Mouse (Mus musculus) large intestine, adult 2 months (tissue): ENCODE measurements around the gene Reg3b. TPM values are rescaled to one million over a fixed set of nuclear protein-coding genes. Genes with fewer than 3 reads are reported as not detected.
A peak's percentile ranks its signal among the peaks of the same experiment; 100 is the strongest.
"Not testable (repeated sequence)": the region's sequence is repeated elsewhere in the genome, so short reads cannot be mapped to it uniquely, and the experiment has no call there.

Experiments used
- DNase-seq: peaks from one replicate; pipeline ENCODE4 v3.0.0-alpha.2; 2012; ENCODE audit warnings: low read depth, low spot score
- WGBS: fragments of 180-500 bp; shearing (Covaris S2); methylation state at CpG from one replicate; pipeline ENCODE4 v1.1.7; 2018; 5-methylcytosine and 5-hydroxymethylcytosine counted together
- polyA plus RNA-seq: library from polyadenylated mRNA; depleted of rRNA; stranded (reverse); fragments of >200 nt; gene quantifications from 2 replicates; pipeline ENCODE4 v1.2.3, GENCODE M21; 2012; rRNA removed

Gene Reg3b
- 19,577 and 52,204 TPM in 2 replicates for polyA plus RNA-seq

DNA sequence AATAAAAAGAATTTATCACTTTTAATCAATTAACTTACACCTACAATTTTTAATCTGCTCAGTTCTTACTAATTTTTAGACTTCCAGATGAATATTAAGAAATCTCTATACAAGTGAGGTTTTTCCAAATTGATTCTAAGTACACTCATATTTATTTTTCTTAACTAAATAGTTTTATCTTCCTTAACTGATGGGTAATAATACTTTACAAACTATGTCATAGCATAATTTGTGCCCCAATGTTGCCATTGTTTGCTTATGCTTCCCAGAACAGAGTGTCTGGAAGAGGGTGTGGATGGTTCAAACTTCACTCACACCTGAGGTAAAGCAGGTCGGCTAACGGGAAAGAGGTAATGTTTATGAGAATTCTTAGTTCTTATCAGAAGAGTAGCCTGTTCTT, at the start of gene Reg3b:
TSS of gene Reg3b (plus strand) at position 301 of the 400 bp plus-strand sequence.
- 28% methylated on average over 2 of the region's 2 CpGs for WGBS
- no peak for DNase-seq

DNA sequence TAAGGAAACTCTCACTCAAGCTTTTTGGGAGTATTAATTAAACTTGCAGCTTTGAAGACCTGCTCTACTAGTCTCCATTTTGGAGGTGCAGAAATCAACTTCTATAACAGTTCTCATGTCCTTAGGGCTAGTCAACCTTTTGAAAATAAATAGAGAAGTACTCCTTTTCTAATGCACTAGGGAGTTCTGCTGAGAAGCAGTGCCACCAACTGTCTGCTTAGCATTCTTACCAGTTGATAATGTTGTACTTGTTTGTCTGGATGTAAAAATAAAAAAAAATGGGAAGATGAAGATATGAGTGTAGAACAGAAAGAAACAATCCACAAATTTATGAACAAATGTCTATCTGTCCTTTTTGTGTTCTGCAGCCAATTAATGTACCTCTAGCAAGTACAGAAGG, 42.7 kb upstream of the Reg3b start:
- DNase-seq, result no peak

DNA sequence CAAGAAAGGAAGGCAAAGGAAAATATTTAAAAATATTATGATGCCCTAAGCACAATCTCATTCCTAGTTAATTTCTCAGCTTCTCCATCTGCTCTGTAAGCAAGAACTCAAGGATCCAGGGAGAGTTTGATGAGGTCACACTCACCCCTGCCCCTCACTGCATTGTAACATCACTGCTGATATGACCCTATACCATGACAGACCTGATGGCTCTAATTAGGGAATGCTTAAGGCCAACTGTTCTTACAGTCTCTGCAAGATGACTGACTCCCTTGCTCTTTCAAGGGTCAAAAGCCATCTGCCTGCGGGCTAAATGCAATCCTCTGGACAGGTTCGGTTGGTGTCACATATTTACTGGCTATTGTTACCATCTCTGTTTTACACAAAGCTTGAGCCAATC, 41.3 kb upstream of the Reg3b start:
- DNase-seq, result no peak
- 68% methylated on average over 2 of the region's 2 CpGs for WGBS

DNA sequence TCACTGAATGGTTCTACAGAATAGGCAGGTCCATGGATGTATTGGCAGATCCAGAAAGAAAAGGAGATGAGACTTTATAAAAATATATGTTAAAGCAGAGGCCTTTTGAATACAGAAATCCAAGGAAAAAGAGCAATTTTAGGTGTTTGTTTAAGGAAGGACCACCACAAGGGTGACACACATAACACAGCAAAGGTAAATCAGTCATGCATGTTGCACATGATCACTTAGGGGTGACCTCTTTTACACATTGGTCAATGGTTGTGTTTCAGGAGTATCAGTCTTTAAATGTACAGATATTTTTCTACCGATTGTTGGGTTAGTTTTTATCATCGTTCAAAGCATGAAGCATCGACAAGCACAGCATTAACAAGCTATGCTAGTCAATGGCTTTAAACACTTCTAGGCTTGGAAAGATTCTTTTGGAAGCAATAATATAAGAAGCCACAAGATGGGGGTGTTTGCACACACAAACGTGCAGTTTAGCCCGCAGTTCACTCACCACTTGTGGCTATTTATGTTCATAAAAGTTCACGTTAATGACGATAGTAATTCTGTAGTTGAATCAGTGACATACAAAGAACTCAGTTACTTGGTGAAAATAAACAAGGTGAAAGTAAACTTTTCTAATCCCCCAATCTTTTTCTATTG, 38.4 kb upstream of the Reg3b start:
- WGBS, result 21% methylated on average over 7 of the region's 7 CpGs
- peak; percentile 1 for DNase-seq

DNA sequence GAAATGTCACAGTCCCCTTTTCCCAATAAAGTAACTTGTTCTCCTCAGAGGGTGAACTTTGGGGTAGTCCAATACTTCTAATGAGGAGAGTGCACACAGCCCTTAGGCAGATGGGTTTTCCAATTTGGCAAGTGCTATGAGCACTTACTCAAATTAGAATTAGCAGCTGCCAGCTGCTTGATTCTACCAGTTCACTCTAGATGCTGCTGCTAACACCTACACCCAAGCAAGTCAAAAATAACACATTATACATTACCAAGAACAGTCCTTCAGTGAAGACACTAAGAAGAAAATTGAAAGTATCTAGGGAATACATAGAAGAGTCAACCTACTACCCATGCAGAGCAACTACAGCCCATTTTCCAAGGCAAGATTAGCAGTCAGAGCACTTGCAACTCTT, 30.2 kb upstream of the Reg3b start:
- no peak for DNase-seq

DNA sequence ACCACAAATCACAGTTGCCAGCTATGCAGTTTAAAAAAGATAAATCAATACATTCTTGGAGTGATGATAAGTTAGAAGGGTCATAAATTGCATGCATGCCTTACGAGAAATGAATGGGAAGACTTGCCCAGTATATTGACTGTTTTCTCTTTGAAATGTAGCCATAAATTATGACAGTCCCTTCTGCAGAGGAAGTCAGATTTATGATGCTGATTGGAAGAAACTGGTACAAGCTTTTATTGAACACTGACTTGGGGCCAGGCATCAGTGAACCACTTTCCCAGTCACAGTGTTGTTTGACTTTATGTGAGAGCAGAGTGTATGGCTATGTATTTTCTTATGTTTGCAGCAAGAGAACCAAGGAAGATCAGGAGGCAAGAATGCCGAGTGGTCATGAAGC, 28.8 kb upstream of the Reg3b start:
- 38% methylated on average over 2 of the region's 2 CpGs for WGBS
- no peak for DNase-seq

DNA sequence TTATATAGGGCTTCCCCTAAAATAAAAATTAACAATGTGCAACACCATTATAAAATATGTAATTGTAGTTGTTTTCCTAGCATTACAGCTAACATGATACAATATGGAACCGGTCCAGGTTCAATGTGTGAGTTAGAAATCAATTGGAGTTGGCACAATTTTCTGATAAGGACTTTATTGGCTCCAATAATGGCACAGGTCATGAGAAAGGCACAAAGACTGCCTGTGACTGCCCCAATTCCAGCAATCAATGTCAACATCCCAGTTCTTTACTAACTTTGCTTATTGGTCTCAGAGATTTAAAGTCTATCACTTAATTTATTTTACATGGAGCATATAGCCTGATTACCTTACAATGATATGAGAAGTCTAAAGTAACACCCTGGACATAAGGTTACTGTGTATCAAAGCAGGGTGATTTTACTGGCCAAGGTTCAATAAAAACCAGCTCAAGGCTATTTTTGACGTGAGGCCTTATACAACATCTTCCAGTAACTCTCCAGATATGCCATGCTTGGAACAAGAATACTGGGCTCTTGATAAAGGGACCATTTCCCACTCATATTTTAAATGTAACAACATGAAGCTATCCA, 8.4 kb upstream of the Reg3b start:
- WGBS, result 20% methylated on average over 2 of the region's 2 CpGs
- peak; percentile 22 for DNase-seq

DNA sequence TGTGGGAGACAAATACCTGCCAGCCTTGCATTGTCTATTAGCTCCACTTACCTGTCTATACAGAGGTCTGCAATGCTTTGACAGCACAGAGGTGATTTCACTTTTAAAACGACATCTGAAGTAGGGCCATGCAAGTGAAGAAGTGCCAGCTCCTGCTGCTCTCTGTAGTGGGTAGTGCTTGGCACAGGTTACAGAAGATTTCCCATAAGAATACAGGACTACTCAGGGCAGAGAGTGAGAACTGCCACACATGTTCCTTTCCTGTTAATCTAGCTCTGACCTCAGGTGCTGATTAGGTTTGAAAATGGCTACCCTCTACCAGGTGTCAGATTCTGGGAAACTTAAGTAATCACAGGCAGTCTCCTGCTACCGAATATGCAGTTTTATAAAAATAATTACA, 8.3 kb downstream of the Reg3b start, which contains the start of gene Reg3d:
TSS of gene Reg3d (minus strand) at position 101 of the 400 bp plus-strand sequence.
- 65% methylated on average over 2 of the region's 2 CpGs for WGBS
- no peak for DNase-seq

DNA sequence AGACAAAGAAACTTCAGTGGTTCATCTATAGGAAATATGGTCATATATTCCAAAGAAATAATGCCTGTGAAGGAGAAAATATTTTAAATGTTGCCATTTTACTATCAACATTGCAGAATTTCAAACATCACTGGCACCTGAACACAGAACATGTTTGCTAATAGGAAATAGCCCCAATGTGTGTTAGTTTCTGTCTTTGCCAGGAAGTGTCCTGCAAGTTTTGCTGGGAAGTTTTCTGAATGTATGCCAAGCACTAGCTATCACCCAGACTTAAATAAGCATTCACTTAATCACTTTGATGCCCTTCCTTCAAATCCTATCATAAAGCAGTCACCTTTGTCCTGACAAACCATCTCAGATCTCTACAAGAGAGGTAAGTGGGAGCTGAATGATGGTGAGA, 10.0 kb downstream of the Reg3b start, which contains the start of gene Reg3a:
TSS of gene Reg3a (plus strand) at position 301 of the 400 bp plus-strand sequence.
- DNase-seq, result no peak

DNA sequence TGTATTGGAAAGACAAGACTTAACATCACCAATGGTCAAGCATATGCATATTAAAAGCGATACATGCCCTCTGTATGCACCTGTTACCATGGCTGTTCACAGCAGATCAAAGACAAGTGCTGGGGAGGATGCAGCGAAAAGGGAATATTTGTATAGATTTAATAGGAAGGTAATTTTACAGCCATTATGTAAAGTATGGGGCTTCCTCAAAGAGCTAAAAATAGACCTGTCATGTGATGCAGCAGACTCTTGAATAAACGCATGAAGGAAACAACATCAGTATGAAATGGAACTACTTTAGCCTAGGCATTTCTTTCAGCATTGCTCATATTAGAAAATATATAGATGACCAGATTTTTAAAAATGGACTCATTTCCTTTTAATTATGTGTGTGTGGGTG, 15.2 kb downstream of the Reg3b start:
- no peak for DNase-seq
- WGBS, result 69% methylated on average over 3 of the region's 3 CpGs

DNA sequence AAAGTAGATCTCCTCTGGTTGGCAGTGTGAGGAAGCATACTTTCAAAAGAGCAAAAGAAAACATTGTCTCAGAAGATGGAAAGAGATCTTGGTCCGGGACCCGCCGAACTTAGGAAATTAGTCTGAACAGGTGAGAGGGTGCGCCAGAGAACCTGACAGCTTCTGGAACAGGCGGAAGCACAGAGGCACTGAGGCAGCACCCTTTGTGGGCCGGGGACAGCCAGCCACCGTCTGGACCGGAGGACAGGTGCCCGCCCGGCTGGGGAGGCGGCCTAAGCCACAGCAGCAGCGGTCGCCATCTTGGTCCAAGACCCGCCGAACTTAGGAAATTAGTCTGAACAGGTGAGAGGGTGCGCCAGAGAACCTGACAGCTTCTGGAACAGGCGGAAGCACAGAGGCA, 24.9 kb downstream of the Reg3b start, which contains the start of gene Reg2:
TSS of gene Reg2 (plus strand) at position 301 of the 400 bp plus-strand sequence.
- not testable (repeated sequence) for DNase-seq
- WGBS, result 98% methylated on average over 4 of the region's 17 CpGs

DNA sequence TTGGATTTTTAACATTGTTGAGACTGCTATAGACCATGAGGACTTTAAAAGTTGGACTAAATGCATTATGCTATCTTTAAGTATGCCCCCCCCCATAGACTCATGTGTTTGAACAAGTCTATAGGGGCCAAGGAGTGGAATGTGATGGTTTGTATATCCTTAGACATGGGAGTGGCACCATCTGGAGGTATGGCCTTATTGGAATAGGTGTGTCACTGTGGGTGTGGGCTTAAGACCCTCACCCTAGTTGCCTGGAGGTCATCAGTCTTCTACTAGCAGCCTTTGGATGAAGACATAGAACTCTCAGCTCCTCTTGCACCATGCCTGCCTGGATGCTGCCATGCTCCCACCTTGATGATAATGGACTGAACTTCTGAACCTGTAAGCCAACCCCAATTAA, 52.0 kb downstream of the Reg3b start, which contains the start of gene Reg1:
TSS of gene Reg1 (plus strand) at position 301 of the 400 bp plus-strand sequence.
- not testable (repeated sequence) for DNase-seq

Other genes with a start within 250 kb of the Reg3b start
- gene Reg3d, start 8.2 kb downstream of the Reg3b start, polyA plus RNA-seq, result 0.95 and 1.6 TPM in 2 replicates
- 157 and 166 TPM in 2 replicates for gene Reg3a, start 10.1 kb downstream of the Reg3b start, polyA plus RNA-seq
- gene Reg2, start 25.0 kb downstream of the Reg3b start, polyA plus RNA-seq, result 0.14 TPM in 1 of 2 replicates, not detected in the other
- 5.6 and 11.9 TPM in 2 replicates for gene Reg1, start 52.1 kb downstream of the Reg3b start, polyA plus RNA-seq
- 7,614 and 24,841 TPM in 2 replicates for gene Reg3g, start 98.2 kb downstream of the Reg3b start, polyA plus RNA-seq